Mouse (Mus musculus) gastrocnemius, postnatal 10 days (tissue): ENCODE results near the gene Dcun1d1. TPM values are rescaled to one million over a fixed set of nuclear protein-coding genes. Genes with fewer than 3 reads are reported as not detected.

Experiments used
- DNase-seq: peaks from one replicate; pipeline ENCODE4 v3.0.0; 2021; ENCODE audit warnings: mixed read lengths
- long read RNA-seq, 2 experiments: library from polyadenylated mRNA; stranded (forward); transcript quantifications; one replicate each; pipeline ENCODE4 v2.0.0; 2021
- total RNA-seq, 2 experiments: library from RNA; stranded (reverse); gene quantifications; 2 replicates each; pipeline ENCODE4 v1.2.3; 2021

Gene Dcun1d1
- 10 to 100 TPM; 75.4 to 78.0 TPM for total RNA-seq
- long read RNA-seq, experiment 1, full-length matches to known transcripts: 24 of 33 reads
- long read RNA-seq, experiment 1, partial matches to known transcripts: 8 of 33 reads
- long read RNA-seq, experiment 1, other reads (novel, unspliced or antisense): 1 of 33 reads
- long read RNA-seq, experiment 2, full-length matches to known transcripts: 26 of 37 reads
- long read RNA-seq, experiment 2, partial matches to known transcripts: 5 of 37 reads
- long read RNA-seq, experiment 2, other reads (novel, unspliced or antisense): 6 of 37 reads

- DNase-seq: no peak
Measured at GRCm38 (mm10) chr3:35937345-35937744, at the start of gene Dcun1d1. Gene Dcun1d1, minus strand, starts transcription at chr3:35937445.

- DNase-seq: no peak
Measured at GRCm38 (mm10) chr3:35986266-35986665, 49.0 kb upstream of the Dcun1d1 start.

- no peak for DNase-seq
Measured at GRCm38 (mm10) chr3:35973551-35973950, 36.3 kb upstream of the Dcun1d1 start.

DNA sequence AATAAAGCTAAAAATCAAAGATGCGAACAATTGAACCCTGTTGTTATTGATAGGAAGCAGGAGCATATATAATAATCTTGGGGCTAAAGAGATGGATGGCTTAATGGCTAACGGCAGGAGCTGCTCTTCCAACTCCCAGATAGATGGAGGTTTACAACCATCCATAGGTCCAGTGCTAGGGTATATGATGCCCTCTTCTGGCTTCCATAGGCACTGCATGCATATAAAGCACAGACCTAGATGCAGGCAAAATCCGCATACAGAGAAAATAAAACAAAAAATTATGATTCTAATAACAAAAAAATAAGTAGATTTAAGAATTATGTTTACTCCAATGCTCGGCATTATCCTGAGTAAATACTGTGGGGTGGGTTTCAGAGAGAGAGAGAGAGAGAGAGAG, 35.7 kb upstream of the Dcun1d1 start:
- DNase-seq: no peak

- no peak for DNase-seq
Measured at GRCm38 (mm10) chr3:35971149-35971548, 33.9 kb upstream of the Dcun1d1 start.

GRCm38 (mm10) chr3:35970441-35970840, 33.2 kb upstream of the Dcun1d1 start:
- no peak for DNase-seq

DNA sequence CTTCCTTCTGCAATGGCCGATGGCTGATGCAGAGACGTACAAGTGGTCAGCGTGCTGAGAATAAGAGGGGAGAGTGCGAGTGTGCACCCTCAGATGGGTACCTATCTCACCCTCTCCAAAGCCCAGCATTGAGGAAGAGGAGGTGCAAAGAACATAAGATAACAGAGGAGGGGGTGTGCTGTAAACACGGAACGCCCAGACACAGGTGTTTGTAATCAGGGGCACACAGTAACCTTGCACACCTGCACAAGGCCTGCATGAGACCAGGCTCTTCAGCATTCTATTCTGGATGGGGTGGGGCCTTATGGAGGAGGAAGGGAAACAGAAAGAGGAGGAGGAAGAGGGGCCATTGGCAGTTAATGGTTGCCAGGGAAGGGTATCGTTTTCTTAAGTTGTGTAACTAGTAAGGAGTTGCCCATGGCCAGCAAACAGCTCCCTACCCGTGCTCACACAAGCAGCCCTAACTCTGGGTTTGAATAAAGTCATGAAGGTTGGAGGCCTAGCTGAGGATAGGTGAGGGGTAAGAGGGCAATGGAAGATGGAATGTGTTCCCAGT, 30.2 kb upstream of the Dcun1d1 start:
- no peak for DNase-seq

- no peak for DNase-seq
Measured at GRCm38 (mm10) chr3:35966493-35966892, 29.2 kb upstream of the Dcun1d1 start.

DNA sequence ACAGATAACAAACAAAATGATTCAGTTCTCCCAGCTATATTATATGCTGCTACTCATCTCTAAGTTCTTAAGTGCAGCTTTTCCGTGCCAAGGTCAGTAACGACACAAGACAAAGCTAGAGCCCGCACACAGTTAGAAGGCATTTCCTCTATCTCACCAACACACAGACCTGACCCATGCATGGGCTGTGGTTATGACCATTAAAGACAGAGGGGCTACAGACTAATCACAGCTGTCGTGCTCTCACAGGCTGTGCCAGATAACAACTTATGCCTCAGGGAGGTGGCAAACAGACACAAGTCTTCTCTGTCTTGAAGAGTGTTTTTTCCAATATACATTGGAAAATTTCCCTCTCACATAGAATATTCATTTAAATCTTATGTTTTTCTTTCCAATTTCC, 27.7 kb upstream of the Dcun1d1 start:
- no peak for DNase-seq

DNA sequence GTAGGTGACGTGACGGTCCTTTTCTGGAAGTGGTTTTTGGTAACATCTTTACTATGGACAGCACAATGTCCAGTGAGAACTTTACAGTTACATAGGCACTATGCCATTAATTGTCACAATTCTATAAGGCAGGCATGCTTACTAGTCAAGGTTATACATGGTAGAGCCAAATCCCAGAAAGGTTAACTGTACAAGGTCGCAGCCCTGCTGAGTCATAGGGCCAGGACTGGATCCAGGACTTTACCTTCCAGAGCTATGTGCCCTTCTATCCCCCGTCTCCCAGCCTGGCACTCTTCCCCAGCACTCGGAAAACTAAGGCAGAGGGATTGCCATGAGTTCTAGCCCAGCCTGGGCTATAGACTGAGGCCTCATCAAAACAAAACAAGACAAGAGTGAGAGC, 26.7 kb upstream of the Dcun1d1 start:
- DNase-seq: no peak

- no peak for DNase-seq
Measured at GRCm38 (mm10) chr3:35963401-35963800, 26.2 kb upstream of the Dcun1d1 start.

GRCm38 (mm10) chr3:35962967-35963366, 25.7 kb upstream of the Dcun1d1 start:
- no peak for DNase-seq

- no peak for DNase-seq
Measured at GRCm38 (mm10) chr3:35957230-35957629, 20.0 kb upstream of the Dcun1d1 start.

DNA sequence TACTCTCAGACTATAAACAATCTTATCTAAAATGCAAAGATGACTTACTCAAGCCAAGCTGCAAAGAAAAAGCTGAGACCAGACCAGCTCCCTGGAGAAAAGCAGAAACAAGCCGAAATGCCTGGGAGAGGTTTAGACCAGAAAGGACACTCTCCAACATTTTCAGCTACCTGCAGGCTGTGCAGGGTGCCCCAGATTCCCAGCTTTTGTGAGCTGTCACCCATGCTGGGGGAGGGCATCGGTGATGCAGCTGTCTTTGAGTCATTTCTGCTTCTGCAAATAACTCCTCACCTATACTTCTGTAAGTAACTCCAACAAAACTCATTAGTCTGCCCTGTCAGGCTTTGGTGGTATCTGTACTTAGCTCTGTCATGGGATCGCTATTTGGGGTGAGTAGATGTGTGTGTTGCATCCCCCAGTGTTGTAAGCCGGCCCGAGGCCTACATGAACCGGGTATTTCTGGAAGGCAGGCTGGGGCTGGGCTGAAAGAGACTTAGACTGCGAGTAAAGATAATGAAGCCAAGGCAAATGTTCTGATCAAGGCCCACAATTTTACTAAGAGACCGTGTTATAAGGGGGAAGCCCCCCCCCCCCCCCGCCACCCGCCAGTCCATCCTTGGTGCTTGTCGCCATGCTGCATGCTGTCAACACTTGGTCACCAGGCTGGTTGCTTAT, 17.8 kb upstream of the Dcun1d1 start:
- DNase-seq: no peak

GRCm38 (mm10) chr3:35953816-35954215, 16.6 kb upstream of the Dcun1d1 start:
- DNase-seq: no peak

DNA sequence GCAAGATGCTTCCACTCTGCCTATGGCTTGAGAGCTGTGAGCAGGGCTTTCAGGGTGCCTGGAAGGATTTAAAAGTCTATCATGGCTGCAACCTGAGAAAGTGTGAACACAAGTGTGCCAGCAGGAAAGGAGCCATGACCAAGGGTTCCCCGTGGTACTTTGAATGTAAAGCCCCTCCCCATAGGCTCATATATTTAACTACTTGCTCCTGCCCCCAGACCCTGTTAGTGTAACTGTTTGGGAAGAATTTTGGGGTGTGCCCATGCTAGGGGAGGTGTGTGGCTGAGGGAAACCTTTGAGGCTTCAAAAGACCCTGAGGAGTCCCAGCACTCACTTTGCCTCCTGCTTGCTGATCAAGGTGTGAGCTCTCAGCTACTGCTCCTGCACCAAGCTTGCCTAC, 15.9 kb upstream of the Dcun1d1 start:
- no peak for DNase-seq

GRCm38 (mm10) chr3:35948197-35948596, 11.0 kb upstream of the Dcun1d1 start:
- no peak for DNase-seq

GRCm38 (mm10) chr3:35940520-35941135, 3.4 kb upstream of the Dcun1d1 start:
- DNase-seq: no peak

DNA sequence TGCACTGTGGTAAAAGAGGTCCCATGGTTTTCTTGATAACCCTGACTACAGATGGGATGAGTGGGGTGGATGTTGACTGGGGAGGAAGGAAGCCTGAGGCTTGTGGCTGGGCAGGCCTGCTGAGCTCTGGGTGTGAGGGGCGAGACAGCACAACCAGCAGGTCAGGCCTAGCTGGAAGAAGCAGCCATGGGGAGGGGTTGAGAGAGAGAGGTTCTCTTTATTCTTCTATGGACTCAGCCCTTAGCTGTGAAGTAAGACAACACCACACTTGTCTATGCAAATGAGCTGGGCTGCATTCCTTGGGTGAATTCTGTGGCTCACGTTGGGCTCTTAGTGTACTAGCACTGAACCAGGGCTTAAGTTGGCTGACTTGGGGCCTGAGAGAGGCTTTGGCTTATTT, 2.8 kb upstream of the Dcun1d1 start:
- DNase-seq: no peak

DNA sequence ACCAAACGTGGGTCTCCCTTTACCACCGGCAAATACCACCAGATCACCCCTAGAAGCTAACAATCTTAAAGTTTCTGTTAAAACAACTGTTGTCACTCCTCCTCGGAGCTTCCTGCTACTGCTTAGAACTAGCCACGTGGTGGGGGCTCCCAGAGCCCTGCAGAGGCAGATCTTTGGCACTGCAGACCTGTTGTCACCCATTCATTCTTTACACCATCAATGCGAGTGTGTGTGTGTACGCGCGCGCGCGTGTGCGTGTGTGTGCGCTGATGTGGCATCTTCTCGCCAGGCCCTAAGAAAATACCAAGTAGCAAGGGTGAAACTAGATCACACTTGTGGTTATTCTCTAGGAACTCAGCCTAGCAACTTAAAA, 3.9 kb downstream of the Dcun1d1 start:
- DNase-seq: peak; percentile 9

DNA sequence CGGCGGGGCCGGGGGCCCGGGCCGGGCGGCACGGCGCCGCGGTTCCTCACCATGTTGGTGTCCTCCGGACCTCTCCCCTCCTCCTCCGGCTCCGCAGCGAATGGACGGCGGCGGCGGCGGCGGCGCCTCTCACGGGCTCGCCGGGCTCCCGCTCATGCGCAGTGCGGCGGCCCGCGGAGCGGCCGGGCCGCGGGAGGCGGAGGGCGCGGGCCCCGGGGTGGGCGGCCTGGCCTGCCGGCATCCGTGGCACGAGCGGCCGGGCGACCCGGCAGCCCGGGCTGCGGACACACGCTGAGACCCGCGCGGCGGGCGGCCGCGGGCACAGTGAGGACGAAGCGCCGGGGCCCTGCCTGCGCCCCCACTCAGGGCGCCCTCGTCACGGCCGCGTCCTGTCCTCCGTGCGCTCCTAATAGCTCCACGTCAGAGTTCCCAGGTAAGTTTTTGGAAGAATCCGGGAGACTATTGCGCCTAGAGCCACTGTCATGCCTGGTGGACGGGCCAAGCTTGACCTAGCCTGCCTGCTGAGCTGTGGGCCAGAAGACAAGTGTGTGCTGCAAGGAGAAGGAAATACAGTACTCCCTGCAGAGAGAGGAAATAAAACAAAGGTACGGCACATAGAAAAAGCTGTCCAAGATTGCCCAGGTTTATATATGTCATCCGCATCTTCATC, 4.4 kb downstream of the Dcun1d1 start:
- DNase-seq: peak; percentile 84

GRCm38 (mm10) chr3:35931896-35932727, 5.1 kb downstream of the Dcun1d1 start:
- peak; percentile 64 for DNase-seq
